Mouse (Mus musculus): ENCODE data around the gene Gpr45. TPM values are rescaled to one million over a fixed set of nuclear protein-coding genes. Genes with fewer than 3 reads are reported as not detected.

The Gpr45 gene
- 0.44 and 0.55 TPM in 2 replicates for polyA plus RNA-seq (2012; rRNA removed; ENCODE audit: low replicate concordance)

DNA sequence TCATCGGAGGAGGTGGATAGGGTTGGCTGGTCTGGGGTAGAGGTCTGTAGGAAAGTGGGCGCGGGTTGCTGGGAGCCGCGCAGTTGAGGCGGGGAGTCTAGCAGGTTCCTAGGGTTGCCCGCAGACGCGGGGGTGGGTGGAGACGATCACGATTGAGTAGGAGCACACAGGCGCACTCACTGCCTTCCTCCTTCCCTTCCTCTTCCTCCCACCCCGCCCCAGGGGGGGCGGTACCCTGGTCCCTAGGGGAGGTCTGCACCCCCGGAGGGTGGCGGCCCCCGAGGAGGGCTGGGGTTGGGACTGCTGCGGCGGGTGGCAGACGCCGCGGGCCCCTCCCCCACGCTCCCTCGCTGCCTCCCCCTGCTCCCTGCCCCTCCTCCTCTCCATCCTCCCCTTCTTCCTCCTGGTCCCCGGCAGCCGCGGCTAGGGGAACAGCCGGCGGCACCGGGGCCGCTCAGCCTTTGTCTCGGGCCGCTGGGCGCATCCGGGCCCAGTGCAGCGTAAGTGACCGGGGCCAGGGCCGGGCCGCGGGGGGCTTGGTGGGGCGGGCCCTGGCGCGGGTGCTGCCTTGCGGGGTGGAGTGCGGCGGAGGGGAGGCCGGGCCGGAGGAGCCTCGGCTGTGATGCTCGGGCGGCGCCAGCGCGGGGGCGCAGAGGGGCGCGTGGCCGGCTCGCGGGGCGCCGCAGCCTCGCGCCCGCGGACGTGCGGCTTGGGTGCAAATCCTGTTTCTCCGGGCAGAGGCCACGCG lies at the start of gene Gpr45:
Gene Gpr45, plus strand, starts transcription at position 139 of the 748 bp plus-strand sequence.

Other genes with a start within 250 kb of the Gpr45 start
- gene Mrps9, start 101.6 kb upstream of the Gpr45 start, polyA plus RNA-seq (2012; rRNA removed; ENCODE audit: low replicate concordance) = 17.9 and 18.8 TPM in 2 replicates
- 22.1 and 28.2 TPM in 2 replicates for gene Tgfbrap1, start 145.8 kb downstream of the Gpr45 start, polyA plus RNA-seq (2012; rRNA removed; ENCODE audit: low replicate concordance)
- 2.5 and 6.9 TPM in 2 replicates for gene AI597479, start 145.8 kb downstream of the Gpr45 start, polyA plus RNA-seq (2012; rRNA removed; ENCODE audit: low replicate concordance)
- 6.5 and 8.4 TPM in 2 replicates for gene Fhl2, start 244.1 kb downstream of the Gpr45 start, polyA plus RNA-seq (2012; rRNA removed; ENCODE audit: low replicate concordance)